Mouse (Mus musculus): Measurements from ENCODE around the gene Ugcg.

- TF ChIP-seq CTCF (IDR thresholded peaks at IDR 0.05; ENCODE audit: low read depth): no peak
- no peak for TF ChIP-seq EP300 (IDR thresholded peaks at IDR 0.05; ENCODE audit: low read depth)
Measured at GRCm38 (mm10) chr4:59197462-59197861, 8.4 kb downstream of the Ugcg start.
